8 mouse cellular contexts compared by ENCODE assay signal in genomic region chr16:32176896-32177686, GRCm38 (mm10). TPM values are rescaled to one million over a fixed set of nuclear protein-coding genes. Genes with fewer than 3 reads are reported as not detected.
DNase-seq lines count a peak whose midpoint lies in the region; ATAC-seq lines count a peak whose summit lies in the region.

No protein-coding gene starts in this region.

- H3K4me1 ChIP-seq in embryonic facial prominence, embryonic 12.5 days: peaks cover 5% of the 10 kb centered on the region; the same call in 1 of the 2 replicates

- ATAC-seq in embryonic facial prominence, embryonic 12.5 days (ENCODE audit: insufficient number of reproducible peaks, insufficient read depth, low FRiP score, low TSS enrichment): no peak
- ATAC-seq in megakaryocyte, adult 5-6 weeks (ENCODE audit: poor library complexity, severe bottlenecking): peak; percentile 82
- no peak for ATAC-seq in cerebellum, adult (ENCODE audit: insufficient number of reproducible peaks, low FRiP score, low TSS enrichment)

- H3K27ac ChIP-seq in embryonic facial prominence, embryonic 12.5 days: peak overlapping the region; percentile 36; the same call in 1 of the 2 replicates

- H3K4me3 ChIP-seq in embryonic facial prominence, embryonic 12.5 days: no peak overlapping the region

- no peaks in the 10 kb centered on the region for H3K9me3 ChIP-seq in embryonic facial prominence, embryonic 12.5 days

- H3K27me3 ChIP-seq in embryonic facial prominence, embryonic 12.5 days: no peaks in the 10 kb centered on the region

- WGBS in embryonic facial prominence, embryonic 12.5 days: 56% methylated on average over 18 of the region's 18 CpGs

- H3K36me3 ChIP-seq in embryonic facial prominence, embryonic 12.5 days: no peaks in the 10 kb centered on the region

- 0 out of 2 replicates have a peak overlapping the region, but pooled peaks have one; percentile 5 for H3K4me2 ChIP-seq in embryonic facial prominence, embryonic 12.5 days (replicated peaks)

- no peak overlapping the region for H3K9ac ChIP-seq in embryonic facial prominence, embryonic 12.5 days

- peak; percentile 46 for DNase-seq in layer of hippocampus, adult 9-11 months
- DNase-seq in layer of hippocampus, postnatal 10 days (ENCODE audit: low spot score in 2 of 2): no peak
- DNase-seq in kidney, postnatal 10 days: peak; percentile 44
- peak; percentile 80 for DNase-seq in thymus, postnatal 0 days (ENCODE audit: low spot score)
- DNase-seq in cerebellum, postnatal 36 days: no peak

RNA-seq across cellular contexts. Expression of gene Bex6, which starts 2.5 kb away (rescaled TPM):
- total RNA-seq in layer of hippocampus, postnatal 10 days (2021): not detected
- polyA plus RNA-seq in embryonic facial prominence, embryonic 12.5 days (2016; fragmentation: Nextera tagmentation; extraction: Ambion mirVana): 0.22 and 0.31 TPM in 2 replicates
- 57.1 and 61.1 TPM in 2 replicates for total RNA-seq in megakaryocyte, adult 5-6 weeks (2015)
- 45.7 and 49.7 TPM in 2 replicates for total RNA-seq in megakaryocyte, adult 5-6 weeks (2017)
- 4.1 and 6.6 TPM in 2 replicates for polyA plus RNA-seq in thymus, postnatal 0 days (2015; fragmentation: Nextera tagmentation; extraction: Ambion mirVana)

RNA-seq across cellular contexts. Expression of gene Nrros, which starts 11.7 kb away (rescaled TPM):
- 1 to 10 TPM; 7.6 to 8.8 TPM for total RNA-seq in layer of hippocampus, postnatal 10 days (2021)
- polyA plus RNA-seq in embryonic facial prominence, embryonic 12.5 days (2016; fragmentation: Nextera tagmentation; extraction: Ambion mirVana): 9.9 and 11.1 TPM in 2 replicates
- 194 and 211 TPM in 2 replicates for total RNA-seq in megakaryocyte, adult 5-6 weeks (2015)
- total RNA-seq in megakaryocyte, adult 5-6 weeks (2017): 134 and 165 TPM in 2 replicates
- 94.5 and 99.5 TPM in 2 replicates for polyA plus RNA-seq in thymus, postnatal 0 days (2015; fragmentation: Nextera tagmentation; extraction: Ambion mirVana)

Comparison
In these comparisons a context has a peak if more than half of its experiments do, and no peak if none do; other contexts are left out.
1. DNase-seq: peak in layer of hippocampus, adult 9-11 months (single experiment), kidney, postnatal 10 days (single experiment) and thymus, postnatal 0 days (single experiment); none in layer of hippocampus, postnatal 10 days (0 of 2) and cerebellum, postnatal 36 days (0 of 2).
2. RNA of gene Bex6, which starts 2.5 kb away (total RNA-seq): 45.7 to 61.1 TPM in megakaryocyte, adult 5-6 weeks; not detected in layer of hippocampus, postnatal 10 days; every median in the first group is over 10 times any median in the second.
3. RNA of gene Nrros, which starts 11.7 kb away (total RNA-seq): 134 to 211 TPM in megakaryocyte, adult 5-6 weeks; 7.6 to 8.8 TPM in layer of hippocampus, postnatal 10 days; every median in the first group is over 10 times any median in the second.